Mouse (Mus musculus) lung, postnatal 10 days (tissue): ENCODE measurements at regions not wholly inside any gene's neighbourhood (a gene's known extent, or its start where the extent isn't known, plus 50 kb on each side); places are given as distances from the start of the nearest gene placed in this dataset.

Source experiments
- DNase-seq: peaks from one replicate; pipeline ENCODE4 v3.0.0; 2021

DNA sequence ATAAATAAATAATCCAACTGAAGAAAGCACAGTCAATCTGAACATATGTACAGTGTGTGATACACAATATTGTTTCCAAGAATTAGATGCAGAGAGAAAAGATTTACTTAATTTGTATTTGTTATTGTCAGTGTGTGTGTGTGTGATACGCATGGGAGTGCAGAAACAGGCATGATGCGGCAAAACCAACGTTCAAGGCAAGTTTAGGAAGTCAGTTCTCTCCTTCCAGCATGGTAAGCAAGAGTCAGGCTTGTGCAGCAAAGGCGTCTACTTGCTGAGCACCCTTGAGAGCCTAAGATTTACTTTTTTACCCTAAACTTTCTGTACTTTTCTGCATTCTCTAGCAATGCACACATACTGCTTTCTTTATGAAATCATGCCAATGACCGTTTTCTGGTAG lies 102.7 kb upstream of the Sstr4 start:
- DNase-seq: no peak

DNA sequence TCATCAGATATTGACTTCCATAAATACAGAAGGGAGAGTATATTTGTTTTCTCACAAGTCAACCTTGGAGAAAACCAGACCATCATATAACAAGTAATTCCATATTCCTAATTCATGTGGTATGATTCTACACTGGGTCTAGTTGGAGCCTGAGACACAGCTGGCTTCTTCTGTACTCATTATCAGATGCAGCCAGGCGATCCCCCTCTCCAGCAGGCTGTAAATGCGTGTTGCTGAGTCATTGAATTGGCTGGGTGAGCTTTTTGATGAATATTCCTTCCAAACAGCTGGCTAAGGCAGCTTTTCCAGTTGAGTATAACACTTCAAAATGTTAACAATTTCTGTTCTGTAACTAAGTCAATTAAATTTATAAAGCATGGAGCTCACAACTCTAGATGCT lies 102.2 kb upstream of the Sstr4 start:
- DNase-seq: peak; percentile 35

DNA sequence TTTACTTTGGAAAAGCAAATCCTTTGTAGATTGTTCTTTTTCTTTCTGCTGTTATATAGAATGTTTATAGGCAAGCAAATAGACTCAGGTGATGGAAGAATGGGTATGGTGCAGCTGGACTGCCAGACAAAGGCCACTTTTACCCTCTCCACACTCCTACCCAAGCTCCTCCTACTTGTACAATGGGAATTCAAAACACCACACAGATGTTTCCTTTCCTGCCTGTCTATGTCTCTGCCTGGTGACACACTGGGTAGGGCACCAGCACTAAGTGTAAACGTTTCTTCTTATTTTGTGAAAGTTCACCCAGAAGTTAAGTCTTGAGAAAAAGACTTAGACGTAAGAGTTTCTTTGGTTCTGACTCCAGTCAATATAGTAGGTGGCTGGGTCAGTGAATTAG lies 94.3 kb upstream of the Sstr4 start:
- DNase-seq: no peak

DNA sequence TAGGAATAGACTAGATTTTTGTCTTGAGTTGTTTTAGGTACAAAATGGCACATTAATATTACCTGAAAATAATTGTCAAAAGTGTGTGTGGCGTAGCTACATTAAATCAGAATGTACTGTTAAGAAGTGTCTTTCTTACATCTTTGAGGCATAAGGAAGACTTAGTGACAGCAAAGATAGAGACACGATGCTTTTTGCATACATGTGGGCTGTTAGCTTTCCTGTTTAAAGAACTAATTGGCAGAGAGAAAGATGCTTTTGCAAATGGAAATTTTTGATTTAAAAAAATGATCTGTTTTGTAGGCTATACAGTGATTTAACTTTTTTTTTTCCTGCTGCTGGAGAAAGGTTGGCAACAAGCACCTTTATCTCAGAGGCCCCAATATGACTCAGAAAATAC lies 82.9 kb upstream of the Sstr4 start:
- DNase-seq: no peak

DNA sequence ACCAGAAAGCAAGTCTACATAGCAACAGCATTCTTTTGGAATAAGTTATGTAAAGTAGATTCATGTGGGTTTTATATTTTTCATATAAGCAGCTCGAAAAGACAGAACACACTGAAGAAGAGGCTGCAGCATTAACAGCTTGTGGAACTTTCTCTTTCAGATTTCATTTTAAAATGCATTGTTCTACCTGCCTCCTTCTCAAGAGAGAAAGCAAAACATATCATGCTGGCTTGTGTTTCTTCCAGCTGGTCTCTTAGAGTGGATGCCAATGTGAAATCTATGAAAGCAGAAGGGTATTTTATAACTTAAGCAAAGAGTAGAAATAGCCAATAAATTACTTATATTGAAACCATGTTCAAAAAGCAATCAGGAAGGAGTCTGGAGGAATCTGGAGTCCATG lies 74.2 kb upstream of the Sstr4 start:
- DNase-seq: no peak

DNA sequence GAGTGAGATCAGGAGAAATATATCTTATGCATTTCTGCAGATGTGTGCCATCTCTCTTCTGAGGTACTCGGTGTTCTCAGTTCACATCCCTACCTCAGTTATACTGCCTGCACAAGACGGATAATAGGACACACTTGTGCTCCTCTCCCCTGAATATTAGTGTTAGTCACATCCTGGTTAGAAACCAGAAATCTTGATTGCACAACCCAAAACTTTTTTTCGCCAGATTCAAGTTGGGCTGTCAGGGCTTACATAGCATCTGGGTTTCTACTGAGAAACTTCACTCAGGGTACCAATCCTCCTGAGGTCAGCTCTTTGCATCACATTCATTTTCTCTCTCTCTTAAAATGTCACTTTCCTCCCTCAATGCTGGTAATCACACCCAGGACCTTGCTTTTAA lies 69.8 kb upstream of the Sstr4 start:
- no peak for DNase-seq

DNA sequence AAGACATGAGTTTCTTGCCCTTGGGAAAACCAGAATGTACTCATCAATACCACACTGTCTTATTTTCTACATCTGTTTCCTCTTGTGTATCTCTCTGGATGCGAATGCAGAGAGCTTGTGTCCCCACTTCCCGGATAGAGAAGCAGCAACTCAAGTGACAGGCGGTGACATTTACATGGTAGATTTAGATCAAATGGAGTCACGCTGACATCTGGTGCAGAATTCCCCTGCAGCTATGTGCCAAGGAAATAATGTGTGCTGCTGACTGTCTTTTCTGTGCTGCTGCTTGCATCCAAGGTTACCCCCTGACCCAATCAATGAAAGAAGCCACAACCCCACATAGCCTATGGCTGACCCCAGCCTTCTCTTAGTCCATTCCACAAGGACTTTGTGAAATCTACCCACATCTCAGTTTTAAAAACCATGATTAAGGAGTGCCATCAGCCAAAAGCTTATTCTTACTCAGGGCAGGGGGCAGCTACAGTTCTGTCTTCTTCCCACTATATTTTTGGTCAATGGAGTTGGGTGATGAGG lies 69.2 kb upstream of the Sstr4 start:
- DNase-seq: no peak

DNA sequence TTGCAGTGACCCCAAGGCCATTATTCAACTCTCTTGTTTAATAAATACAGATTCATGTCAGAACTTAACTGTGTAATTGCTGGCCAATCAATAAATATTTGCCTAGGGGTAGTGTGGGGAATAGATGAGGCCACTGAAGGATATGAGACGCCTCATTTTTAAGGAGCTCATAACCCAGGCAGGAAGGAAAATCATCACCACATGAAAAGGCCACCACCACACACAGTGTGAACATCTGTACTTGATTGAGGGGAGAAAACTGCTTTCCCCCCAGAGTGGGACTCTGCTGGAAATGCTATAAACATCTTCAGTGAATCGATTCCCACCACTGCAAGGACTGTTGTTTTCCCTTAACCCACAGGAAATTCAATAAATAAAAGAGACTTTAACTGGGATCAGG lies 68.7 kb upstream of the Sstr4 start:
- no peak for DNase-seq

DNA sequence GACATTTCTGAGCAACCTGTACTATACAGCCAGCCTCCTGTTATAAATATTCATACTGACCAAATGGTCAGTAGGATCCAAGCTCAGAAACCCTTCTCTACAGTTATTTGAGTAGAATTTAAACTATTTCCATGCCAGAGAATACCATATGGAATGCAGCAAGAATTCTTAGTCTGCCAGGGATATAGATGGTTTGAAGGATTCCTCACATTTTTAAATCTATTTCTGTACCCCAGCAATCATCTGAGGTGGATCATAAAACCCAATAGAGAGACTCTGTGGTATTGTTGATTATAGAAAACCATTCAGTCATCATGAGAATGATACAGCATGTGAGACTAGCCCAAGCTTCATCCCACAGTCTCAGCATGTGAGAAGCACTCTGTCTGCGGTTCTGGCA lies 67.6 kb upstream of the Sstr4 start:
- no peak for DNase-seq

DNA sequence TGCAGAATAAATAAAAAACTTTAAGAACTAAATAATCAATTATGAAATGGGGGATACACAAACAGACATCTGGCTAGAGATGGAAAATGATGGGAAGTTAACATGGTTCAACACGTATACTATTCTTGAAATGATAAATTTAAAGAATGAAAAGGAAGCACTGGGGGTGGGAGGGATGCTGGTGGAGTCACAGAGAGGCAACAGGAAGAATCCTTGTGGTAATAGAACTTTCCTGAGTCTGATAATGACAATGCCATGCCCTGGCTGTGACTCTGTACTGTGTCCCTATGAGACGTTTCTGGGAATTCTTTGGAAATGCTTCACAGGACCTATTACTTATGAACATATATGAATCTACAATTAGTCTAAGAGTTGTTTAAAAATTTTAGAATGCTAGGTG lies 64.8 kb upstream of the Sstr4 start:
- peak; percentile 22 for DNase-seq

DNA sequence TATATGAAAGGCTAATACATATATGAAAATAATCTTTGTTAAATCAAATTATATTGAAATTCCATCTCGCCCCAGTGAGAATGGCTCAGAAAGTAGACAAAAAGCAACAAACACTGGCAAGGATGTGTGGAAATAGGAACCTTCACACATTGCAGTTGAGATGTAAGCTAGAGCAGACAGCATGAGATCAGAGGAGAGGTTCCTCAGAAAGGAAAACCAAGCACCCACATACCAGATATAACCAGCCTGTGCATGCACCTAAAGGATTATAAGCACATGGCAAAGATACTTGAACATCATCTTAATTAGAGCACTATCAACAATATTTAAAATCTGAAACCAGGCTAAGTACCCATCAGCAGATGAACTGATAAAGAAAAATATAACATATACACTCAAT lies 60.6 kb upstream of the Sstr4 start:
- DNase-seq: no peak

DNA sequence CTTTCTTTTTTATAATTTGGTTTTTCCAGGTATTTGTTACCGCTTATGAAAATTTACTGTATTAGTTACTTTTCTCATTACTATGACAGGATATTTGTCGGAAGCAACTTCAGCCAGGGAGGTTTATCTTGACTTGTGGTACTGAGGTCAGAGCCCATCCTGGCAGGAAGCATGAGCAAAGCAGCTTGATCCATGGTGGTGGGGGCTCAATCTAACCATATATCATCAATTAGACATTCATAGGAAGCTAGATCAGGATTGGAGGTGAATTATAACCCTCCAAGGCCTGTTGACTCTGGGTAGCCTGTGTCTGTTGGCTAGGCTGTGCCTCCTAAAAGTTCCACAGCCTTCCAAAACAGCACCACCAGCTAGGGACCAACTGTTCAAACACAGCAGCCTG lies 58.5 kb upstream of the Sstr4 start:
- no peak for DNase-seq

DNA sequence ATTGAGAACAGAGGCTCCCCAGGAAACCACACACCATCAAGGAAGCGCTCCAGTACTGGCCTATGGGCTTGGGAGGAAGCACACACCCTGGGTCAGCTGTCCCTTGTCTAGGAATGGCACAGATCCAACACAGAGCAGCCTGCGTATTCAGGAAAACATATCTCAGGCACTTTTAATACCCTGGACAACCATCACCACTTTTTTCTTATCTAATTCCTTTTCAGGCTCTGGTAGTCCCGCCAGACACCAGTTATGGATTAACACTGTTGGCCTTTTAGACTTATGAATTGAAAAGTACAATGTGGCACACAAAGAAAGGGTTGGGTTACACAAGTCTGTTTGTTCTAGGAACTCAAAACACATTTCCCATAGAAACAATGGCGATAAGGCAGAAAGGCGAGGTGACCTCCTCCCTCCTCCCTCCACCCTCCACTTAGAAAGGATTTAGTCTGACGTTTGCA lies 56.8 kb upstream of the Sstr4 start:
- peak; percentile 79 for DNase-seq

DNA sequence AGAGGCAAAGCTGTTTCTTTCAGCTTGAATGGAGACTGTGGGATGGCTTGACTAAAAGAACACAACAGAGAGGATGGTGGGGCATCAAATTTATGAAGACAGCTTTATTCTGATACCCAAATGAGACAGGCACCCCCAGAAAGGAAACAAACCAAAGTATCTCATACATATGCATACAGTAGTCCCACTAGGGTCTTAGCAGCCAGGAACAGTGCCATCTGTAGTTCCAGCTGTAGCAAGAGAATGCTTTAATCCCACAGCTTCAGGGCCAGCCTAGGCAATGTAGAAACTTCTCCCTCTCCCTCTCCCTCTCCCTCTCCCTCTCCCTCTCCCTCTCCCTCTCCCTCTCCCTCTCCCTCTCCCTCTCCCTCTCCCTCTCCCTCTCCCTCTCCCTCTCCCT lies 56.2 kb upstream of the Sstr4 start:
- DNase-seq: no peak

DNA sequence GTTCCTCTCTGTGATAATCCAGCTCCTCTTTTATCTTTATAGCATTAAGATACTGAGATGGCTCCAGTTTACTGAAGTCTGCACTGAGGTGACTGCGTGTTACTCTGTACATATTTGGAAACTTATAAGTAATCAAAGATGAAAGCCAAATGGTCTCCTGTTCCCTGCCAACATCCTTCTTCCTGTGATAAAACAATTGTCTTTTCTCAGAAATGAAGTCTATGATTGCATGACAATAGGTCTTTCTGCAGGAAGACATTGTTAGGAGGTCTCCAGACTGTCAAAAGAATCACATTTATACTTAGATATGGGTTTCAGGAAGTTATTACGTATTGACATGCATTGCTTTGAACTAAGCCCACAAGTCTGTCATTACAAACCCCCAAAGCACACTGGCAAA lies 51.0 kb upstream of the Sstr4 start:
- no peak for DNase-seq
